Mouse (Mus musculus) cerebellum, adult (tissue): ENCODE data around the gene Sae1.
"Not testable (repeated sequence)": the region's sequence is repeated elsewhere in the genome, so short reads cannot be mapped to it uniquely, and the experiment has no call there.

Experiments used
- ATAC-seq: cut with Nextera tagmentation; 2 replicates; pipeline ENCODE4 v1.9.2; 2017; ENCODE audit warnings: mild to moderate bottlenecking, moderate library complexity, mixed read lengths; ENCODE audit not compliant: insufficient number of reproducible peaks, low FRiP score, low TSS enrichment

The Sae1 gene

GRCm38 (mm10) chr7:16402968-16403948 is 15.7 kb upstream of the Sae1 start:
- no peak for ATAC-seq

GRCm38 (mm10) chr7:16402449-16402848 is 14.8 kb upstream of the Sae1 start:
- no peak for ATAC-seq

DNA sequence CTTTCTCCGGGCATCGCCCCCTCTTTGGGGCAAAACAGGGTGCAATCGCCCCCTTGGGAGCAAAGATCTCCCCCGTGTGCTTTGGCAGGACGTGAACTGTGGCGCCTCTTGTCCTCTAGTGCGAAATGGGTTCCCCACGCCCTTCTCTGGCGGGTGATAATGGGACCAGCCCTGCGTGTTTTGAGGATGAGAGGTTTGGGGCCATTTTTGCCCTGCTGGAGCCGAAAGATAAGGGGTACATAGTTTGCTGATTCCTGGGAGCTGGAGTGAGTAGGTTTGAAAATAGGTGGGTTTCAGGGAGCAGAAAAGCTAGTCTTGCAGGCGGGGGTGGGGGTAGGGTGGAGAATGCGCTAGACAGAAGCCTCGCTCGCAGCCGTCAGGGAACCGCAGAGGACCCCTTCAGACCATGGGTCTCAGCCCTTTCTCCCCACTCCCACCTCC is 14.4 kb upstream of the Sae1 start:
- no peak for ATAC-seq

- peak; percentile 18; the same call in 1 of the 2 replicates for ATAC-seq
Measured at GRCm38 (mm10) chr7:16400689-16401611, 13.3 kb upstream of the Sae1 start, which contains the start of gene Zc3h4. Gene Zc3h4, plus strand, starts transcription at chr7:16400910.

GRCm38 (mm10) chr7:16399820-16400688 is 12.4 kb upstream of the Sae1 start:
- peak; percentile 86 for ATAC-seq

- peak; percentile 68 for ATAC-seq
Measured at GRCm38 (mm10) chr7:16399098-16399819, 11.7 kb upstream of the Sae1 start.

DNA sequence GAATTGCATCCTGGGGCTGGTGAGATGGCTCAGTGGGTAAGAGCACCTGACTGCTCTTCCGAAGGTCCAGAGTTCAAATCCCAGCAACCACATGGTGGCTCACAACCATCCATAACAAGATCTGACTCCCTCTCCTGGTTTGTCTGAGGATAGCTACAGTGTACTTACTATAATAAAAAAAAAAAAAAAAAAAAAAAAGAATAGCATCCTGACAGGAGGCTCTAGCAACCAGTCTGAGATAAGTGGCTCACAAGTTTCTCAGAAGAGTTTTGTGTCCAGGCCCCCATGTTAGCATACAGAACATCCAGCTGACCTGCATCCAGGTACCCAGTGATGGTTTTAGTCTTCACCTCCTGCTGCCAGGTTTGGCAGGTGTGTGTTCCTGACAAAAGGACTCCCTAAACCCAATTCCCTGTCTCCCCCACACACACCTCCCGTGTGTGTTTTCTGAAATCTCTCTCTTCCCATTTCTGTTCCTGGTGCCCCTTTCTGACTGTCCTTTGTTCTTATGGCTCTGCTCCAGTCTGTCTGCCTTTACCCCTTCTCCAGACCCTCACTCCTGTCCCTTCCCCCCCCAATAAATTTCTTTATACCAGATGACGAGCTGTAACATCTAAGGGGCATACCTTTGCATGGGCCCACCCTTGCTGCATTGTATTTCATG is 10.9 kb upstream of the Sae1 start:
- no peak for ATAC-seq

GRCm38 (mm10) chr7:16397465-16397864 is 9.9 kb upstream of the Sae1 start:
- no peak for ATAC-seq

DNA sequence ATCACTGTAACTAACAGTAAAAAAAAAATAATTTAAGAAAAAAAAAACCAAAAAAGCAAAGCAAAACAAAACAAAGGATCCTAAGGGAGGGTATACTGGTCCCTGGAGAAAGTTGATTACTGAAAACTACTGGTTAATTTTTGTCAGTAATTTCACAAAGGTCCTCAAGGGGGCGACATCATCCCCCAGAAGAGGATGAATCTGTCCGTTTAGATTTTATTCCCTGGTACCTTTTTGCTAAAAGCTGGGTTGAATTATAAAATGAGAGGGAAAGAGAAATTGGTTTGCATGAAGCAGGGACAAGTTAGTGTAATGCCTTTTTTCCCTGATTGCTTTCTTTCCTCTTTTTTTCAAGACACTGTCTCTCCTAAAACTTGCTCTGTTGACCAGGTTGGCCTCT is 8.3 kb upstream of the Sae1 start:
- ATAC-seq = no peak

DNA sequence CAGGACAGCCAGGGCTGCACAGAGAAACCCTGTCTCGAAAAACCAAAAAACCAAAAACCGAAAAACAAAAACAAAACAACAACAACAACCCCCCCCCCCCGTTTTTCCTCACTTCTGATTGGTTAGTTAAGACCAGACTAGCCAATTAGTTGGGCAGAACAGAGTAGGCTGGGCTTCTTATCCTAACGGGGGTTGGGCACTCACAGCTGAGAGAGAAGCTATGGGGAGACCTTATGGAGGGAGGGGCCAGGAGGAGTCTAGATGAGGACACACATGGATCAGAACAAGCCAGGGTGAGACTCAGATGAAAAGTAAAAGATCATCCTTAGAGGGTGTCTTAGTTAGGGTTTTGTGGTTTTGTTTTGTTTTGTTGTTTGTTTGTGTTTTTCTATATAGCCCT is 5.3 kb upstream of the Sae1 start:
- no peak for ATAC-seq

GRCm38 (mm10) chr7:16389942-16390341 is 2.3 kb upstream of the Sae1 start:
- not testable (repeated sequence) for ATAC-seq

GRCm38 (mm10) chr7:16376505-16376904 is 11.1 kb downstream of the Sae1 start:
- no peak for ATAC-seq

DNA sequence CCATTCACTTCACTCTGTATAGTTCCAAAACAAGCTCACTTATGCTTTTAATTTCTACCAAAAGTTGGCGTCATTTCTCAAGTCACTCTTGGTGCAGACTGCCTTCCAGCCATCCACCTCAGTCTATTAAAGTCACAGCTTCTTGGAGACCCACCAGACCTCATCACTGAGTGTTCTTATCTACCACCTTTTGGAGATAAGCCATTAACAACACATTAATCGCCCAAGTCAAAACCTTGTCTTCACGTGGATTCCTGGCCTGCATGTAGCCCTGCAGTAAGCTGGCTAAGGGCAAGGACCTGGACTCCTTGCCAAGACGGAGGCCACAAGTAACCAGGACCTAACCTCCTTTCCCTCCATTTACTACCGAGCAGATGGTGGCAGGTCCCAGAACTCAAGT is 12.6 kb downstream of the Sae1 start:
- no peak for ATAC-seq

- ATAC-seq = no peak
Measured at GRCm38 (mm10) chr7:16373719-16374118, 13.9 kb downstream of the Sae1 start.

- no peak for ATAC-seq
Measured at GRCm38 (mm10) chr7:16370596-16370995, 17.0 kb downstream of the Sae1 start.

GRCm38 (mm10) chr7:16368835-16369234 is 18.8 kb downstream of the Sae1 start:
- no peak for ATAC-seq

- no peak for ATAC-seq
Measured at GRCm38 (mm10) chr7:16366669-16367068, 20.9 kb downstream of the Sae1 start.

DNA sequence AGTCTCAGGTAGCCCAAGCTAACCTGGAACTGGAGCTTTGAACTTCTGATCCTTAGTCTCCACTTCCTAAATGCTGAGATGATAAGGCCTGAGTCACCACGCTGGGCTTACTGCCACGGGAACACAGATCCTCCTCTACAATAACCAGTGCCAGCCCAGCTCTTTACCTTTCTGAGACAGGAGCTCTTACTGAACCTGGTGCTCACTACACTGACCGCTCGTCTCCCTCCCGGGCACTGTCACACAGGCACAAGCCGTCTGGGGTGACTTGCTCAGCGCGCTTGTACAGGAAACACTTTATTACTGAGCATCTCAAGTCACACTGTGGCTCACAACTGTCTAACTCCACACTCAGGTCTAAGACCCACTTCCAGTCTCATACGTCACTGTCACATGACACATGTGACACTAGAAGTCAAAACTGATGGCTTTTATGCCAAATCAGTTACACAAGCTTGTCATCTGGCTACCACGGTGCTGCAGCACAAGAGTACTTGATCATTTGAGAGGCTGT is 21.4 kb downstream of the Sae1 start:
- ATAC-seq = no peak
